Mouse (Mus musculus) spleen, adult 2 months (tissue): ENCODE results near the gene Zbtb20. TPM values are rescaled to one million over a fixed set of nuclear protein-coding genes. Genes with fewer than 3 reads are reported as not detected.
A peak's percentile ranks its signal among the peaks of the same experiment; 100 is the strongest.

Experiments used
- DNase-seq, 2 experiments: peaks; one replicate each; pipeline versions ENCODE4 v3.0.0 to v3.0.0-alpha.2; 2012 to 2021; ENCODE audit warnings: low spot score in 2 of 2, low read depth in 1 of 2
- H3K27ac ChIP-seq: fragments of 200-500 bp; 2 replicates; pipeline ENCODE4 v1.5.1; 2012; ENCODE audit warnings: low read length, inconsistent platforms; ENCODE audit not compliant: insufficient read depth
- H3K27me3 ChIP-seq: fragments of 200-500 bp; 2 replicates; pipeline ENCODE4 v1.6.1; 2012; ENCODE audit warnings: mild to moderate bottlenecking, moderate library complexity, low read length, inconsistent platforms; ENCODE audit not compliant: control insufficient read depth, insufficient read depth
- H3K36me3 ChIP-seq: fragments of 200-500 bp; 2 replicates; pipeline ENCODE4 v1.6.1; 2012; ENCODE audit warnings: mild to moderate bottlenecking, low read length, inconsistent platforms; ENCODE audit not compliant: control insufficient read depth, insufficient read depth
- H3K4me1 ChIP-seq: fragments of 200-500 bp; 2 replicates; pipeline ENCODE4 v1.6.1; 2011; ENCODE audit warnings: inconsistent platforms; ENCODE audit not compliant: control insufficient read depth, insufficient read depth, insufficient read length
- H3K4me3 ChIP-seq: fragments of 200-500 bp; 2 replicates; pipeline ENCODE4 v1.5.1; 2011; ENCODE audit warnings: mild to moderate bottlenecking, inconsistent platforms; ENCODE audit not compliant: insufficient read depth, insufficient read length; ENCODE audit errors: extremely low read depth
- CTCF ChIP-seq: fragments of 200-500 bp; IDR thresholded peaks from 2 replicates; pipeline ENCODE4 v1.5.1; 2011; ENCODE audit warnings: mild to moderate bottlenecking, inconsistent platforms; ENCODE audit not compliant: insufficient read depth, insufficient read length, insufficient replicate concordance; ENCODE audit errors: extremely low read depth
- POLR2A ChIP-seq: fragments of 200-500 bp; IDR thresholded peaks from 2 replicates; pipeline ENCODE4 v1.6.1; 2011; ENCODE audit warnings: low read depth, low read length, inconsistent platforms
- WGBS: fragments of 180-500 bp; shearing (Covaris S2); methylation state at CpG from one replicate; pipeline ENCODE4 v1.1.7; 2018; 5-methylcytosine and 5-hydroxymethylcytosine counted together
- polyA plus RNA-seq: library from polyadenylated mRNA; depleted of rRNA; stranded (reverse); fragments of >200 nt; gene quantifications from 2 replicates; pipeline ENCODE4 v1.2.3, GENCODE M21; 2012

Gene Zbtb20
- polyA plus RNA-seq, 1 experiment, result 8.6 TPM

GRCm38 (mm10) chr16:43355776-43356645 lies 480.3 kb downstream of the Zbtb20 start:
- WGBS, result 93% methylated on average over 9 of the region's 9 CpGs
- no peaks in the 10 kb centered on the region for H3K36me3 ChIP-seq
- no peaks in the 10 kb centered on the region for H3K27me3 ChIP-seq
- no peak overlapping the region for H3K27ac ChIP-seq
- H3K4me3 ChIP-seq, result no peak overlapping the region
- H3K4me1 ChIP-seq, result no peaks in the 10 kb centered on the region
- no peak for DNase-seq
- TF ChIP-seq CTCF (no peak), POLR2A (no peak)

- Histone ChIP-seq H3K27ac (no peak overlapping the region), H3K4me3 (no peak overlapping the region), H3K4me1 (peaks cover 3% of the 10 kb centered on the region; the same call in 1 of the 2 replicates), H3K27me3 (no peaks in the 10 kb centered on the region), H3K36me3 (no peaks in the 10 kb centered on the region)
- TF ChIP-seq CTCF, result no peak
- TF ChIP-seq POLR2A, result no peak
- DNase-seq, result no peak
- WGBS, result 85% methylated on average over 3 of the region's 3 CpGs
These were observed 483.9 kb downstream of the Zbtb20 start for GRCm38 (mm10) chr16:43359546-43359945.

GRCm38 (mm10) chr16:43360112-43360511 lies 484.4 kb downstream of the Zbtb20 start:
- H3K4me3 ChIP-seq, result no peak overlapping the region
- H3K36me3 ChIP-seq, result no peaks in the 10 kb centered on the region
- no peak overlapping the region for H3K27ac ChIP-seq
- no peak for TF ChIP-seq POLR2A
- no peak for TF ChIP-seq CTCF
- DNase-seq, result no peak
- no peaks in the 10 kb centered on the region for H3K27me3 ChIP-seq
- 91% methylated on average over 2 of the region's 2 CpGs for WGBS
- H3K4me1 ChIP-seq, result peaks cover 5% of the 10 kb centered on the region; the same call in 1 of the 2 replicates

- Histone ChIP-seq H3K27me3 (no peaks in the 10 kb centered on the region), H3K27ac (no peak overlapping the region), H3K36me3 (no peaks in the 10 kb centered on the region), H3K4me3 (no peak overlapping the region), H3K4me1 (peaks cover 5% of the 10 kb centered on the region; the same call in 1 of the 2 replicates)
- DNase-seq, result no peak
- no peak for TF ChIP-seq POLR2A
- TF ChIP-seq CTCF, result no peak
- 91% methylated on average over 7 of the region's 7 CpGs for WGBS
These were observed 485.3 kb downstream of the Zbtb20 start for GRCm38 (mm10) chr16:43360838-43361480.

- H3K4me1 ChIP-seq, result peaks cover 5% of the 10 kb centered on the region; the same call in 1 of the 2 replicates
- no peaks in the 10 kb centered on the region for H3K36me3 ChIP-seq
- TF ChIP-seq POLR2A, result no peak
- TF ChIP-seq CTCF, result no peak
- H3K27me3 ChIP-seq, result no peaks in the 10 kb centered on the region
- 57% methylated on average over 9 of the region's 9 CpGs for WGBS
- H3K27ac ChIP-seq, result peak overlapping the region; percentile 39
- no peak overlapping the region for H3K4me3 ChIP-seq
- no peak for DNase-seq
These were observed 487.1 kb downstream of the Zbtb20 start for GRCm38 (mm10) chr16:43362651-43363300.

- Histone ChIP-seq H3K4me3 (no peak overlapping the region), H3K27ac (peak overlapping the region; percentile 39), H3K36me3 (no peaks in the 10 kb centered on the region), H3K27me3 (no peaks in the 10 kb centered on the region), H3K4me1 (peaks cover 5% of the 10 kb centered on the region; the same call in 1 of the 2 replicates)
- TF ChIP-seq POLR2A (no peak), CTCF (no peak)
- DNase-seq, result no peak
- WGBS, result 59% methylated on average over 6 of the region's 6 CpGs
These were observed 487.6 kb downstream of the Zbtb20 start for GRCm38 (mm10) chr16:43363316-43363715.
